Mouse (Mus musculus): ENCODE measurements around the gene Tmc1.

DNA sequence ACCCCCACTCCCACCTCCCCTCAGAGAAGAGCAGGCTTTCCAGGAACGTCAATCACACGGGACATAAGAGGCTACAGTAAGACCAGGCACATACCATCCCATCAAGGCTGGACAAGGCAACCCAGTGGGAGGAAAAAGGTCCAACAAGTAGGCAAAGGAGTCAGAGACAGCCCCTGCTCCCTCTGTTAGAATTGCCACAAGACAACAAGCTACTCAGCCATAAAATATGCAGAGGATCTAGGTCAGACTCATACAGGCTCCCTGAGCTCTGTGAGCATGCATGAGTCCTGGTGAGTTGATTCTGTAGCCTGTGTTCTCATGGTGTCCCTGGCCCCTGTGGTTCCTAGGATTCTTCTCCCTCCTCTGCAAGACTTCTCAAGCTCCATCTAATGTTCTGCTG is 178.3 kb downstream of the Tmc1 start:
- TF ChIP-seq POLR2AphosphoS2 (IDR thresholded peaks at IDR 0.05; ENCODE audit: insufficient read length, low read depth) (no peak), REST (IDR thresholded peaks at IDR 0.05; ENCODE audit: insufficient read depth, insufficient read length) (no peak), POLR2A (IDR thresholded peaks at IDR 0.05; ENCODE audit: insufficient read length, low read depth) (no peak), USF1 (IDR thresholded peaks at IDR 0.05; ENCODE audit: low read depth) (no peak)

Data from myocyte (in vitro differentiated cells).